Mouse (Mus musculus): Measurements from ENCODE around the gene Mpp4.

DNA sequence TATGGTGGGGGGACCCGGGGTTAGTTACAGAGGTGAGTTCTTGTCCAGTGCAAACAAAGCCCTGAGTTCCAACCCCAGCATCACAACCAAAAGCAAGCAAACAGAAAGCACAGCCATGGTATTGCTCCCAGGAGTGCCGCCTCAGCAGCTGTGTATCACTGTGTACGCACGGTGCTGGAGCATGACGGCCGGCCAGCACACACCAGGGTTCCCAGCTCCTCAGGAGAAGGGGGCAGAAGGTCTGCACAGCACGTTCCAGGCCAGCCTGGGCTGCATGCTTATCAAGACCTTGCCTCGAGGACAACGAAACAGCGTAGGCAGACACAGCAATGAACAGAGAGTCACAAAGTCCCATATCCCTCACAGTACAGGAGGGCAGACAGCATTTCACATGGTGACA is 39.2 kb upstream of the Mpp4 start:
- TF ChIP-seq EP300 (IDR thresholded peaks at IDR 0.05; ENCODE audit: low read depth) = no peak
- TF ChIP-seq CTCF (IDR thresholded peaks at IDR 0.05; ENCODE audit: low read depth) = no peak
